Mouse (Mus musculus): ENCODE measurements at regions not wholly inside any gene's neighbourhood (a gene's known extent, or its start where the extent isn't known, plus 50 kb on each side); places are given as distances from the start of the nearest gene placed in this dataset.

DNA sequence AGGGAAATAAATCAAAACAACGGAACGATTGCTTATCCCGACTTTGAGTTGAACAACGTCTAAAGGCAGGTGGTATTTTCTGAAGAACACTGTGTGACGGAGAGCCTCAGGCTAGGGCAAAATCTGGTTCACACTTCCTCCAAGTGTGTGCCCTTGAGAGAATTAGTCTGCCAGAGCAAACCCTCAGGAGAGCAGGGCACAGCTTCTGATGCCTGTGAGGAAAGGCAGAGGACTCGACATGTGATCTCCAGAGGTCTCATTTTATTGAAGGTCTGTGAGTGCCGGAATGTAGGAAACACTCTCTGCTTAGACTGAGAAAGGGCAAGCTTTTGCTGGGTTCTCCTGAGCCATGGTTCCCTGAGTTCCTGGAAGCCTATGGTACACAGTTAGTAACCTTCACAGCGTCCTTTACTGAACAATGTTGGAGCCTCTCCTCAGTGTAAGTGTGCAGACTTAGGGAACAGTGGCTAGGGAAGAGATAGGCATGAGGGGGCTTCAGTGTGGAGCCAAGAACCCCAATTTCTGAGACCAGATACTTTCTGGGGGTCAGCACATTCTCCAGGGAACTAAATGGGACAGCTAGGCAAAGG, 77.1 kb downstream of the Cd24a start:
- H3K36me3 ChIP-seq (ENCODE audit: control insufficient read depth, insufficient read depth, low read length): no peaks in the 10 kb centered on the region
- no peak overlapping the region for H3K9ac ChIP-seq (ENCODE audit: low read depth, low read length)
- no peak overlapping the region for H3K4me2 ChIP-seq (ENCODE audit: low read length)
- H3K27me3 ChIP-seq (replicated peaks; ENCODE audit: control insufficient read depth, insufficient read depth, low read length): no peaks in the 10 kb centered on the region
- no peak for ATAC-seq
- 81% methylated on average over 8 of the region's 8 CpGs for WGBS
- no peaks in the 10 kb centered on the region for H3K9me3 ChIP-seq (ENCODE audit: control insufficient read depth, low read length)
- no peak overlapping the region for H3K4me3 ChIP-seq (ENCODE audit: low read length)
- no peaks in the 10 kb centered on the region for H3K4me1 ChIP-seq (ENCODE audit: control insufficient read depth, insufficient read depth, low read depth, low read length)
- no peak overlapping the region for H3K27ac ChIP-seq (ENCODE audit: low read depth, low read length)

DNA sequence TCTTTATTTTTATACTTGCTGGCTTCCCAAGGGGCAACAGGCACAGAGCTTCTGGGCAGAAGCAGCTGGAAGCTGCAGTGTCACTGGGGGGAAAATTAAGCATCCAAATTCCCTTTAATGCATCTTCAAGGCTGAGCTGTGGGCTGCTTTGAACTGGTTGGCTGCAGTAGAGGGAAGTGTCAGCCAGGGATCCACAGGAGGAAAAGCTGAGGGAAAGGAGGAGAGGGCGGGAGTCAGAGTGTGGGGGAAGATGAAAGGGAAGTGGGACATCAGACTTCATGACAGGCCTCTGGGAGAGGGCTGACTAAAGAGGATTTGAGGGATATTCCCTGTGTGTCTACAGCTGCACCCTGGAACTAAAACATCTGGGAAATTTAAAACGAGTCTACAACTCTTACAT, 77.6 kb downstream of the Cd24a start:
- H3K4me3 ChIP-seq (ENCODE audit: low read length): no peak overlapping the region
- H3K27me3 ChIP-seq (replicated peaks; ENCODE audit: control insufficient read depth, insufficient read depth, low read length): no peaks in the 10 kb centered on the region
- no peak overlapping the region for H3K9ac ChIP-seq (ENCODE audit: low read depth, low read length)
- H3K4me1 ChIP-seq (ENCODE audit: control insufficient read depth, insufficient read depth, low read depth, low read length): no peaks in the 10 kb centered on the region
- H3K27ac ChIP-seq (ENCODE audit: low read depth, low read length): no peak overlapping the region
- ATAC-seq: no peak
- H3K9me3 ChIP-seq (ENCODE audit: control insufficient read depth, low read length): no peaks in the 10 kb centered on the region
- no peak overlapping the region for H3K4me2 ChIP-seq (ENCODE audit: low read length)
- no peaks in the 10 kb centered on the region for H3K36me3 ChIP-seq (ENCODE audit: control insufficient read depth, insufficient read depth, low read length)
- WGBS: 48% methylated on average over 2 of the region's 2 CpGs

DNA sequence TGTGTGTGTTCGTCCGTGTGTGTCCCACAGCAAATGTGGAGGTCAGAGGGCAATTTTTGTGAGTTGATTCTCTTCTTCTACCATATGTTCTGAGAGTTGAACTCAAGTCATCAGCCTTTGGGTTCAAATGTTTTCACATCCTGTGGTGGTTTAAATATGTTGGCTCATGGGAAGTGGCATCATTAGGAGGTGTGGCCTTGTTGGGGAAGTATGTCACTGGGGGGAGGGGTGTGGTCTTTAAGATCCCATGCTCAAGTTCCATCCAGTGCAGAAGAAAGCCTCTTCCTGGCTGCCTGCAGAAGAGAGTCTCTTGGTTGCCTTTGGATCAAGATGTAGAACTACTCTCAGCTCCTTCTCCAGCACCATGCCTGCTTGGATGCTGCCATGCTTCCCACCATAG, 78.1 kb downstream of the Cd24a start:
- 56% methylated on average over 2 of the region's 2 CpGs for WGBS
- Histone ChIP-seq H3K27ac (ENCODE audit: low read depth, low read length) (no peak overlapping the region), H3K4me1 (ENCODE audit: control insufficient read depth, insufficient read depth, low read depth, low read length) (no peaks in the 10 kb centered on the region)

DNA sequence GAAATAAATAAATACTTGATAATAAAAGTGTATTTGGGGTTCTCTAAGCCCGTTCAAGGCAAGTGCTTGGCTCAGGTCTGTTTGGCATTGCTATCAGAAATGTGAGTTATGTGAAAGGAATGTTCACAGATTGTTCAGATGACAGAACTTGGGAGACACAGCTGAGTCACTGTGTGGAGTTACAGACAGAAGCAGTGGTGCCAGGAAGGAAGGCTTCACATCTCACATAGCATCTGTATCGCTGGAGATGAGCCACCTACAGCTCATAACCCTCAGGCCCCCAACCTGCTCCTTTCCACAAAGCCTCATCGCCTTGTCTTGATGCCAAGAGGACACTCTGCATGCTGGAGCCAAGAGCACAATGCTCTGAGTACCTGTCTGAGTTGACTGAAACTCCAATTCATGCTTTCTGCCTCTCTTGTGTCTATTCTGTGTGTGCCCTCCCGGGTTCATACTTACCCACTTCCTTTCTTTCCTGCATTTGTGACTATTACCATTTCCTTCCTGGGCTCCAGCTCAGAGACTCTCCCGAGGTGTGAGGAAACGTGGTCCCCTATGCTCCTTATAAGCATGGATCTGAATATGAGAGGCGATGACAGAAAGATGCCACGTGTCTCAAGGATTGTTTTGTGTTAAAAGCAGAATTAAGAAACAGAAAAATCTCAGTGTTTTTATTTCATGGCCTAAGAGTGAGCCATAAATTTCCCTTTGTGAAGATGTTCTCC, 79.6 kb downstream of the Cd24a start:
- ATAC-seq: no peak
- Histone ChIP-seq H3K4me3 (ENCODE audit: low read length) (no peak overlapping the region), H3K4me1 (ENCODE audit: control insufficient read depth, insufficient read depth, low read depth, low read length) (no peaks in the 10 kb centered on the region), H3K36me3 (ENCODE audit: control insufficient read depth, insufficient read depth, low read length) (no peaks in the 10 kb centered on the region), H3K4me2 (ENCODE audit: low read length) (no peak overlapping the region), H3K9ac (ENCODE audit: low read depth, low read length) (no peak overlapping the region), H3K27me3 (replicated peaks; ENCODE audit: control insufficient read depth, insufficient read depth, low read length) (no peaks in the 10 kb centered on the region), H3K9me3 (ENCODE audit: control insufficient read depth, low read length) (no peaks in the 10 kb centered on the region), H3K27ac (ENCODE audit: low read depth, low read length) (no peak overlapping the region)
- 86% methylated on average over 8 of the region's 8 CpGs for WGBS

More for the DNA sequence above, 78.1 kb downstream of the Cd24a start:
- Histone ChIP-seq H3K27me3 (replicated peaks; ENCODE audit: control insufficient read depth, insufficient read depth, low read length) (no peaks in the 10 kb centered on the region), H3K36me3 (ENCODE audit: control insufficient read depth, insufficient read depth, low read length) (no peaks in the 10 kb centered on the region), H3K4me3 (ENCODE audit: low read length) (no peak overlapping the region), H3K9ac (ENCODE audit: low read depth, low read length) (no peak overlapping the region), H3K4me2 (ENCODE audit: low read length) (no peak overlapping the region), H3K9me3 (ENCODE audit: control insufficient read depth, low read length) (no peaks in the 10 kb centered on the region)
- no peak for ATAC-seq

DNA sequence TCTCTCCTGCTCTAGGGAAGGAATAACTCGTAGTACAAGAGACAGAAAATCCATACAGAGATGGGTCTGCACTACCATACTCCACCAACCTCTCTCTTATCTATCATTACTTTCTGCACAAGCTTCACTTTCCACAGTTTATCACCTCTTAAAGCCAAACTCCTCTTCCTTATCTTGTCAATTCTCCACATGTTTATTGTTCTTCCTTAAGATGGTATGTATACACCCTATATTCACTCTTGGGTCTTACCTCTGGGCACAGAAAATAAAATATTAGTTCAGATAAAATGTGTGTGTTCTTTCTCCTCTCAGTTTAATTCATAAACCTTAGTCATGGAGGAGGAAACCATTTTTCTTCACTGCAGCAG, 80.1 kb downstream of the Cd24a start:
- Histone ChIP-seq H3K9me3 (ENCODE audit: control insufficient read depth, low read length) (no peaks in the 10 kb centered on the region), H3K36me3 (ENCODE audit: control insufficient read depth, insufficient read depth, low read length) (no peaks in the 10 kb centered on the region), H3K4me3 (ENCODE audit: low read length) (no peak overlapping the region), H3K4me2 (ENCODE audit: low read length) (no peak overlapping the region), H3K27me3 (replicated peaks; ENCODE audit: control insufficient read depth, insufficient read depth, low read length) (no peaks in the 10 kb centered on the region), H3K27ac (ENCODE audit: low read depth, low read length) (no peak overlapping the region), H3K4me1 (ENCODE audit: control insufficient read depth, insufficient read depth, low read depth, low read length) (no peaks in the 10 kb centered on the region), H3K9ac (ENCODE audit: low read depth, low read length) (no peak overlapping the region)
- ATAC-seq: no peak
- WGBS: 94% methylated on average over 1 of the region's 1 CpGs

DNA sequence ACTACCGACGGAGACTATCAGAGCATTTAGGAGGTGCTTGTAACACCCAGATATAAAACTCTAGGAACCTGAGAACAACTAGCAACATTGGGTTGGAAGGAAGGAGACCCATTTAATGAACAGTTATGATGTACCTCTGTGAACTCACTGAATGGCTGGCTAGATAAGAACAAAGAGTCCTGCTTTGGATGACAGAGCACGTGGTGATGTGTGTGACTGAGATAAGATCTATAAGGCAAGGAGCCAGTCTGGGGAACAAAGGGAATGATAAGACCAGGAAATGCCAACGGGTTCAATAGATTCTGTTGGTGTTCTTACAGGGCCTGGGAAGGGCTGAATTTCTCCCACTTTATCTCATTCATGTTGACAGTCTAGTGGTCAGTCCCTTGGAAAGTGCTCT, 86.8 kb downstream of the Cd24a start:
- Histone ChIP-seq H3K4me1 (ENCODE audit: control insufficient read depth, insufficient read depth, low read depth, low read length) (no peaks in the 10 kb centered on the region), H3K4me3 (ENCODE audit: low read length) (no peak overlapping the region), H3K36me3 (ENCODE audit: control insufficient read depth, insufficient read depth, low read length) (no peaks in the 10 kb centered on the region), H3K4me2 (ENCODE audit: low read length) (no peak overlapping the region), H3K27ac (ENCODE audit: low read depth, low read length) (no peak overlapping the region), H3K9ac (ENCODE audit: low read depth, low read length) (no peak overlapping the region), H3K9me3 (ENCODE audit: control insufficient read depth, low read length) (no peaks in the 10 kb centered on the region), H3K27me3 (replicated peaks; ENCODE audit: control insufficient read depth, insufficient read depth, low read length) (no peaks in the 10 kb centered on the region)
- ATAC-seq: no peak
- 86% methylated on average over 4 of the region's 4 CpGs for WGBS

DNA sequence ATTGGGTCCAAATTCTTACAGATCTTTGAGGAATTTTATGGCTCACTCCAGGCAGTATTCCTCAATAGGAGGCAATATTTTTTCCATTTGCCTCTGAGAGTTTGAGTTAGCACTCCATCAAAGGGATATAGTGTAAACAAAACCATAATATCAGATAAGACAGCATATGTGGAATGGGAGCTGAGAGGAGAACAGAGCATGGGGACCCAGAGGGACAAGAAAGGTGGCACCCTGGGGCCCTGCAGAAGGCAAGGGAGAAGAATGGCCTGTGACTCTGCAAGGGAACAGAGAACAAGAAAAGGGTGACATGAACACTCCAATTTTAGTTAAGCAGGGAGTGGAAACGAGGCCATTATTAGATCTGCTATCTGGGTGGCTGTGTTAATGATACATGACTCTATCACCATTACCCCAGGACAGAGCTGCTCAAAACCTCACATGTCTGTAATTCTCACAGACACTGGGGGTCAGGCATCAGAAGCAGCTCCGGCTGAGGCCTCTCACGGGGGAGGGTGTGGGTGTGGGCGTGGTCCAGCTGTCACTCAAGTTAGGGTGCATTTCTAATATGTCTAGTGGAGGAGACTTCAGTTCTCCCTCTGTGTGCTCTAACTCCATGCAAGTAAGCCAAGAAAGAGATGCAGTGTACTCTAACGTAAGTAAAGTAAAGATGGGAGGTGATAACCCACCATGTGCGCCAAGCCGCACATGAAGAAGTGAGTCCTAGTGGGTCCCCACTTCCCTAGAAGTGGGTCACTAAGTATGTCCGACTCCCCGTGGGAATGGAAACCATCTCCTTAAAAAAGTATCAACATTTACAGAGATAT, 88.4 kb downstream of the Cd24a start:
- no peak for ATAC-seq
- no peaks in the 10 kb centered on the region for H3K4me1 ChIP-seq (ENCODE audit: control insufficient read depth, insufficient read depth, low read depth, low read length)
- no peaks in the 10 kb centered on the region for H3K27me3 ChIP-seq (replicated peaks; ENCODE audit: control insufficient read depth, insufficient read depth, low read length)
- H3K9me3 ChIP-seq (ENCODE audit: control insufficient read depth, low read length): no peaks in the 10 kb centered on the region
- no peak overlapping the region for H3K9ac ChIP-seq (ENCODE audit: low read depth, low read length)
- H3K27ac ChIP-seq (ENCODE audit: low read depth, low read length): no peak overlapping the region
- no peak overlapping the region for H3K4me2 ChIP-seq (ENCODE audit: low read length)
- no peaks in the 10 kb centered on the region for H3K36me3 ChIP-seq (ENCODE audit: control insufficient read depth, insufficient read depth, low read length)
- 68% methylated on average over 9 of the region's 9 CpGs for WGBS
- no peak overlapping the region for H3K4me3 ChIP-seq (ENCODE audit: low read length)

DNA sequence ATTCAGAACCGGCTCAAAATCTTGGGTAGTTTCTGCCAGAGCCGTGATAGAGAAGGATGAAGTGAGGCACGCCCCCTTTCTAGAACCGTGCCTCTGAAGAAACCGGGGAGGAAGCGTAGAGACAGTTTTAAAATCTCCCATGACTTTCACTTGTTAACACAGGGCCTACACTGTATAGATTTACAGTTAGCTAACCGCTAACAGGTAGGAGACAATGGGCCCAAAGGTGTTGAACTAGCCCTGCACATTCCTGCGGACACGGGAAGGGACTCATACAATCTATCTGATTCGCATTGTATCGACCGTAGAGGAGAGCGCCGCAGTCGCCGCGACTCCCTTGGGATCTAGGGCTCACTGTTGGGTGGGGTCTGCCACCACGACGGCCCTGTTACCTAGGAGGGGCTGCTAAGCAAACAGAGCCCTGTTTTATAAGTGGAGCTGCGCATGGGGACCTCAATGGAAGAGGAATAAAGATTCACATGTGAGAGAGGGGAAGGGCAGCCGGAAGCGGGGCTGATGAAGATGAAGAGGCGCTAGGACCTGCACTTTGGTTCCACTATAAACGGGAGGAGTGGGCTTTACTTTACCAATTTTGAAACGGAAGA, 89.1 kb downstream of the Cd24a start:
- H3K9ac ChIP-seq (ENCODE audit: low read depth, low read length): no peak overlapping the region
- no peaks in the 10 kb centered on the region for H3K9me3 ChIP-seq (ENCODE audit: control insufficient read depth, low read length)
- no peaks in the 10 kb centered on the region for H3K36me3 ChIP-seq (ENCODE audit: control insufficient read depth, insufficient read depth, low read length)
- ATAC-seq: no peak
- WGBS: 64% methylated on average over 25 of the region's 25 CpGs
- H3K4me2 ChIP-seq (ENCODE audit: low read length): peak overlapping the region; percentile 35
- H3K27ac ChIP-seq (ENCODE audit: low read depth, low read length): no peak overlapping the region
- H3K4me1 ChIP-seq (ENCODE audit: control insufficient read depth, insufficient read depth, low read depth, low read length): no peaks in the 10 kb centered on the region
- peak overlapping the region; percentile 14; the same call in 1 of the 2 replicates for H3K4me3 ChIP-seq (ENCODE audit: low read length)
- no peaks in the 10 kb centered on the region for H3K27me3 ChIP-seq (replicated peaks; ENCODE audit: control insufficient read depth, insufficient read depth, low read length)

DNA sequence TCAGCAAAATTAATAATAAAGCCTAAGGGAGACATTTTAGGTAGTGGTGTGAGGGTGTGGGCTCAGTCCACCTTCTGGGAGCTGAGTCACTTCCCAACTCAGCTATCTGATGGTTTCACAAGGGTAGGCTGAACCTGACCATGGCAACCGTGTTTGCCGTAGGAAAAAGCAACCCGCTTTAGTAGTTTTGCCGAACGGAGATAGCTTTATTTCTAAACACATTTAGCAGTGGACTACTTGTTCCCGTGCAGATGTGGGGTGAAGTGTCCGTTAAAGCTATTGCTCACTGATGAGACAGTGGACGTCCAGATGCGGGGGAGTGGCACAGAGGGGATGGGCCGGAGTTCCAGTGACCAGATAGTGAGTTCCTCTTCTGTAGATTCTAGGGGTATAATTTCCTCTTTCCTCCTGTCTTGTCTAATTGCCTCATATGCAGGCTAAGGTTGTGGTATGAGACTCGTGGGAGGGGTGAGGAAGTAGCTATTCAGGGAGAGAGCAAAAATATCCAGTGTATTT, 89.7 kb downstream of the Cd24a start:
- no peak overlapping the region for H3K9ac ChIP-seq (ENCODE audit: low read depth, low read length)
- 78% methylated on average over 11 of the region's 11 CpGs for WGBS
- H3K27ac ChIP-seq (ENCODE audit: low read depth, low read length): no peak overlapping the region
- H3K4me1 ChIP-seq (ENCODE audit: control insufficient read depth, insufficient read depth, low read depth, low read length): no peaks in the 10 kb centered on the region
- no peaks in the 10 kb centered on the region for H3K27me3 ChIP-seq (replicated peaks; ENCODE audit: control insufficient read depth, insufficient read depth, low read length)
- H3K9me3 ChIP-seq (ENCODE audit: control insufficient read depth, low read length): no peaks in the 10 kb centered on the region
- H3K4me2 ChIP-seq (ENCODE audit: low read length): no peak overlapping the region
- H3K36me3 ChIP-seq (ENCODE audit: control insufficient read depth, insufficient read depth, low read length): no peaks in the 10 kb centered on the region
- ATAC-seq: no peak
- H3K4me3 ChIP-seq (ENCODE audit: low read length): no peak overlapping the region

Data from hindbrain, embryonic 16.5 days (tissue).